Mouse (Mus musculus) kidney, adult 2 months (tissue): ENCODE results near the gene Olfr811.

Source experiments
- CTCF ChIP-seq: fragments of 200-500 bp; conservative IDR thresholded peaks from 2 replicates; pipeline ENCODE4 v1.5.1; 2011; ENCODE audit warnings: low read depth, mild to moderate bottlenecking, control low read depth, low read length, moderate library complexity, mixed read lengths; ENCODE audit not compliant: insufficient read depth, insufficient read length
- POLR2A ChIP-seq: fragments of 200-500 bp; IDR thresholded peaks from one replicate; pipeline ENCODE4 v1.6.1; 2011; ENCODE audit warnings: low read depth, low read length, control low read depth

DNA sequence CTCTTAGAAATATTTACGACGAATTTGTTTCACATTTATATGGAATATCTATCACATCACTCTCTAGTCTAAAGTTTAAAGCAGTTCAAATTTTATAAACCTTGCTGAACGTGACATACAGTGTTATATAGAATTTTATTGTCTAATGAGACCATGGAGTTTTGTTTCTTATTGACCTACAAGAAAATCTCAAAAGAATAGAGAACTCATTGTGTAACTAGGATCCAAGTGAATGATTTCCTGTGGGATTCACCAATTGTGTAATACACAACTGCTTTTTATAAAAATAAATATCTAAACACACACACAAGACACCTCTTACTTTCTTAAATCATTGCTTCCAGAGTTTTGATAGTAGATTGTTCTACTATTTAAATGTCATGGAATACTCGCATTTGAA is at the start of gene Olfr811:
- TF ChIP-seq POLR2A (no peak), CTCF (no peak)
